Mouse (Mus musculus) kidney, adult 2 months (tissue): ENCODE measurements around the gene Gmds. TPM values are rescaled to one million over a fixed set of nuclear protein-coding genes. Genes with fewer than 3 reads are reported as not detected.

ENCODE experiments used
- DNase-seq: peaks from one replicate; pipeline ENCODE4 v3.0.0; 2021
- H3K27ac ChIP-seq: fragments of 200-500 bp; 2 replicates; pipeline ENCODE4 v1.5.1; 2012; ENCODE audit warnings: low read depth, low read length, control low read depth, inconsistent platforms; ENCODE audit not compliant: insufficient read depth
- H3K27me3 ChIP-seq: fragments of 200-500 bp; replicated peaks from 2 replicates; pipeline ENCODE4 v1.6.1; 2012; ENCODE audit warnings: mild to moderate bottlenecking, moderate library complexity, low read length, inconsistent platforms; ENCODE audit not compliant: control insufficient read depth, insufficient read depth
- H3K36me3 ChIP-seq: fragments of 200-500 bp; 2 replicates; pipeline ENCODE4 v1.6.1; 2012; ENCODE audit warnings: mild to moderate bottlenecking, moderate library complexity, low read length, inconsistent platforms; ENCODE audit not compliant: control insufficient read depth, insufficient read depth
- H3K4me1 ChIP-seq: fragments of 200-500 bp; 2 replicates; pipeline ENCODE4 v1.6.1; 2011; ENCODE audit warnings: low read length; ENCODE audit not compliant: control insufficient read depth, insufficient read depth
- H3K4me3 ChIP-seq: fragments of 200-500 bp; 2 replicates; pipeline ENCODE4 v1.5.1; 2011; ENCODE audit warnings: mild to moderate bottlenecking, low read depth, low read length, control low read depth; ENCODE audit not compliant: insufficient read depth
- CTCF ChIP-seq: fragments of 200-500 bp; conservative IDR thresholded peaks from 2 replicates; pipeline ENCODE4 v1.5.1; 2011; ENCODE audit warnings: low read depth, mild to moderate bottlenecking, control low read depth, low read length, moderate library complexity, mixed read lengths; ENCODE audit not compliant: insufficient read depth, insufficient read length
- POLR2A ChIP-seq: fragments of 200-500 bp; IDR thresholded peaks from one replicate; pipeline ENCODE4 v1.6.1; 2011; ENCODE audit warnings: low read depth, low read length, control low read depth
- WGBS: fragments of 180-500 bp; shearing (Covaris S2); methylation state at CpG from one replicate; pipeline ENCODE4 v1.1.7; 2018; 5-methylcytosine and 5-hydroxymethylcytosine counted together
- polyA plus RNA-seq: library from polyadenylated mRNA; depleted of rRNA; stranded (reverse); fragments of >200 nt; gene quantifications from 2 replicates; pipeline ENCODE4 v1.2.3, GENCODE M21; 2012

The Gmds gene
- polyA plus RNA-seq, 1 experiment = 15.7 TPM

DNA sequence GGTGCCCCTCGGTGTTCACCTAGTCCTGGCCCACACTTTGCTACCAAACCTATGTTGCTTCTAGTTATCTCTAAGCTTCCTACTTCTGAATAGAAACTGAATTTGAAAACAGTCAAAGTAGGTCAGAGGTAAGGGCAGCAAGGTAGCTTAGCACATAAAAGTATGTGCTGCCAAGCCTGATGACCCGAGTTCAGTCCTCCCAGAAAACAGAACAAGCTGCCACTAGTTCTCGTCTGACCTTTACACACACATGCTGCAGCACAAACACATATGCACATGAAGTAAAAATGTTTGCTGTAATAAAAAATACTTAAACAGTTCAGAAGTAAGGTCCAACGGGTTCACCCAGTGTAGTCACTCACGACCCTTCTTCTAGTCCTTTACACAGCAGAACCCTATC, 106.6 kb downstream of the Gmds start:
- TF ChIP-seq POLR2A = no peak
- TF ChIP-seq CTCF = no peak
- Histone ChIP-seq H3K4me1 (no peaks in the 10 kb centered on the region), H3K4me3 (no peak overlapping the region), H3K27me3 (no peaks in the 10 kb centered on the region), H3K27ac (no peak overlapping the region), H3K36me3 (no peaks in the 10 kb centered on the region)
- DNase-seq = no peak
- WGBS = 84% methylated on average over 5 of the region's 5 CpGs

DNA sequence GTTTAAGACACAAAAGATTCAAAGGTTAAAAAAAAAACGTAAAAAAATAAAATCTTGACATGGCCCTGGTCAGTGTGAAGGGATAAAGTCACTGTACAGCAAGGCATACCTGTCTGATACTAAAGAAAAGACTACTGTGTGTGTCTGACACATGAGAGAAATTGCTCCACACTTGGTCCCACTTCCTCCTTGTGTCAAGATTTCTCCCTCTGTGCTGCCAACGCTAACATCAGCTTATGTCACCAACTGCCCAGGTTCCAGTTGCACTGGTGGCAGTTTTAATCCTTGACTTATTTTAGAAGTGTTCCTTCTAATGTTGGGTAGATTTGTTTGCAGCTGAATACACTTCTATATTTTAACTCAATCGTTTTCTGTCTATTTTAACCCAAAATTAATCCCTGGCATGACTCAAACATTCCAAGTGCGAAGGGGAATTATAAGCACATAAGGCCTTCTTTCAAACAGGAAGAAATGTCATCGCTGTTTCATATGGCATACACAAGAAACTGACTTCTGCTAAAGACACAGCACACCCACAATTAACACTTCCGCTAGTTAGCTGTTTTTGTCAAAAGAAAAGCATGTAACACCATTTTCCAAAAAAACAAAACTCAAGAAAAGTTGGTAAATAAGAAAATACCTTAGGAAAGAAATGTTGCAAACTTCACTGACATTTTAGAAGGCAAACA, 110.5 kb downstream of the Gmds start:
- no peak for DNase-seq
- no peak for TF ChIP-seq POLR2A
- Histone ChIP-seq H3K4me3 (no peak overlapping the region), H3K27me3 (no peaks in the 10 kb centered on the region), H3K27ac (no peak overlapping the region), H3K36me3 (no peaks in the 10 kb centered on the region), H3K4me1 (no peaks in the 10 kb centered on the region)
- WGBS = 83% methylated on average over 6 of the region's 6 CpGs

DNA sequence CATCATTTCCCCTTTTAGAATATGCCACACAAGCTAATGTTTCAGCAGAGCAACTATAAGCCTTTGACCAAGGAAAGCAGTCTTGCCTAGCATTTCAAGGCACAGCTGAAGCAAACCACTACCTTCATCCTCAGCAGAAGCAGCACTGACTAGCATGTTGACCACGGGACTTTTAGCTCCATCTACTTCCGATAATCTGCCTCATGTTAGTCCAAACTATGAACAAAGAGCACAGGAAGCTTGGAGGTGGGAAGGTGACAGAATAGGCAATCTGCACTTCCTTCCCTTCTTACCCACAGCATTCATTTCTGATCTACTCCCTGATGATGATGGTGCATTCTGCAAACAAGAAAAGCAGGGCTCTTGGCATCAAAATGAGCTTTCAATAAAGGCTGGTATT, 120.9 kb downstream of the Gmds start:
- no peaks in the 10 kb centered on the region for H3K4me1 ChIP-seq
- TF ChIP-seq CTCF = no peak
- no peak for TF ChIP-seq POLR2A
- H3K27ac ChIP-seq = no peak overlapping the region
- DNase-seq = no peak
- WGBS = 64% methylated on average over 2 of the region's 2 CpGs
- H3K36me3 ChIP-seq = no peaks in the 10 kb centered on the region
- H3K27me3 ChIP-seq = no peaks in the 10 kb centered on the region
- H3K4me3 ChIP-seq = no peak overlapping the region

DNA sequence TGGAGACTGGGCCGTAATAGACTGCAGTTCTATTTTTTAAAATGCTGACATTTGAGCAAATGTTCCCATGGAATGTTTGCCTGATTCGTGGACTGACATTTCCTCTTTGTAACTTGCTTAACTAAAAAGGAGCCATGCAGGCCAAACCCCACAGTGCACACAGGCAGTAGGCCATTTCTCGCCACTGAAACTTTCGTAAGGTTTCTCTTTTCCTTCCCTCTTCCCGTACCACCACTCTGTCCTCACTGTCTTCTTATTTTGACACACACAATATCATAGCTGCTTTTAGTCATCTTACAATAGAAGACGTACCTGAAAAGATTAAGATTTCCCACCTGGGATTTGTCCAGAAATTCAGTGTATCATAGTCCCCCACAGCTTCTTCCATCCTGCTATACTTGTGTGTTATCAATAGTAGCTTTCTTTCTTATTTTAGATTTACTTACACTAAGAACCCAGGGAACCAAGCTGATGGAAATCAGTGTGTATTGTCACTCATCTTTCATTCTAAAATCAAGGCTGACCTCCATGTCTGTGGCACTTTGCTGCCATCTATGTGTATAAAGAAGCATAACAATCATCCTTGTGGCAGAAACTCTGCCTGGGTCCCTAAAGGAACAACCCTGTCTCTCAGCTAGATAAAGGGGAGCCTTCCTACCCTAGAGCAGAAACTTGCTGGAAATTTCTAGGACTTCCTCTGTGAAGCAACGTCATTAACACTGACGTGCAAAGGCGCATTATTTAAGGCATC, 124.7 kb downstream of the Gmds start:
- DNase-seq = peak; percentile 50
- 49% methylated on average over 9 of the region's 9 CpGs for WGBS

DNA sequence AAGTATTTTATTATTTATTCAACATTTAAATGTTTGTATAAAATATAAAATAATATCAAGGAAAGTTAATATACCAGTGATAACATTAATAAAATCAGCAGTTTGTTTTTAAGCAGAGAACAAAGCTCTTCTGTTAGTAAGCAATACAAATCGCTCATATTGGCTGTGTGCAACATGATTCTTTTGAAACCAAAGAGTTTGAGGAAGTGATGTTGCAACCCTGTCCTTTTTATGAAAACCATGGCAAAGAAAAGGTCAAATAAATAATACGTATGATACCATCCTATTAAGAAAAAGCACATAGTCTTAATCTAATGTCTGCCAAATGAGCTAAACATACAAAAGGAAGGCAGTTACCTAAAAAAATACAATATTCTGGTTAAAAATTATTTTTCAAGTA, 126.4 kb downstream of the Gmds start:
- H3K36me3 ChIP-seq = no peaks in the 10 kb centered on the region
- no peaks in the 10 kb centered on the region for H3K27me3 ChIP-seq
- no peak overlapping the region for H3K27ac ChIP-seq
- DNase-seq = no peak
- H3K4me1 ChIP-seq = no peaks in the 10 kb centered on the region
- no peak overlapping the region for H3K4me3 ChIP-seq
- WGBS = 86% methylated on average over 2 of the region's 2 CpGs
- TF ChIP-seq CTCF (no peak), POLR2A (no peak)

More for the DNA sequence above, 124.7 kb downstream of the Gmds start:
- Histone ChIP-seq H3K27ac (no peak overlapping the region), H3K36me3 (no peaks in the 10 kb centered on the region), H3K4me3 (no peak overlapping the region), H3K4me1 (no peaks in the 10 kb centered on the region), H3K27me3 (no peaks in the 10 kb centered on the region)
- TF ChIP-seq POLR2A (no peak), CTCF (peak; percentile 40; the same call in 1 of the 2 replicates)

DNA sequence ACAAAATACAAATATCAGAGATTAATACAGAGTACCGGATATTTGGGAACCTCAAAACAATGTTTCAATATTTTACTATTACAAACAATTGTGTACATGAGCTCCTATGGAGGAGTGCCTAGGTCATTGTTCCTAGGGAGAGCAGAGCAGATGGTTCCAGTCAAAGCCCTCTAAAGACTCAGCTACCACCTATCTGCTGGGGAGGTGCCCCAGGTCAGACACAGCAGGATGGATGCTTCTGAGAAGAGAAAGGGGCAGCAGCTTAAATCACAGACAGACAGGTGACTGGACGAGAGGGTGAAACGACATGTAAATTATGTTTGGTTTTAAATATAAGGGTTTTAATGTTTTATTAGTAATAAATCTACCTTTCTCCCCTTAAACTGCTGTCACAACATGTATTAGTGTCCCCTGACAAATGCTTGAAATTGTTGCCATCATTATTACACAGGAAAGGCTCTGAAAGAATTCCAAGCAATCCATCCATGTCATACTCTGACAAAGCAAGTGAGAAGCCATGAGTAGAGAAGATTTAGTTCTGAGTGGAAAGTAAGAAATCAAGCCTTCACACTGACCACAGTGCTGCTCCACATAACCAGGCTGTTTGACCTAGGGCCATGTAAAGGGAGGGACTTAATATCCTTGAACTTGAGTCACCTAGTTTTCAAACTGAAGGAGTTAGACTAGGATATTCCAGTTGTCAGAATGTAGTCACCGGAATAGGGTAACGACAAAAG, 131.2 kb downstream of the Gmds start:
- 75% methylated on average over 5 of the region's 5 CpGs for WGBS
- no peaks in the 10 kb centered on the region for H3K4me1 ChIP-seq
- DNase-seq = no peak

DNA sequence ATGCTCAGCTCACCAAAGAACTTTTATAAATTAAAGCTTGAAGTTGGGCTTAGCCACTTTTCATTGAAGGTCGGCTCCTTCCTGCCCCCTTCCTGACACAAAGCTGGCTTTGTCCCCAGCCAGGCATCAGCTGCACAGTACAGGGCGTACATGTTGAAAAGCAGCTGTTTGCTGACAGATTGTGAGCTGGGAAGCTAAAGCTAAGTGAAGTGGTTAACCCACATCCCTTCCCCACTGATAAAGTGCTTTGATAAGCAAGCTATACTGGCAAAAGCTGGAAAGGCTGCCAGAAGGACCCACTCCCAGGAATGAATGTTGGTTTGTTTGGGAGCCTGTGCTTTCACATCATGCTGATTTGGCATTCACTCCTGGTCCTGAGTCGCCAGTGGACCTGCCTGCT, 158.6 kb downstream of the Gmds start:
- no peak overlapping the region for H3K4me3 ChIP-seq
- no peaks in the 10 kb centered on the region for H3K4me1 ChIP-seq
- 42% methylated on average over 3 of the region's 3 CpGs for WGBS
- no peak for TF ChIP-seq CTCF
- no peak for TF ChIP-seq POLR2A
- no peaks in the 10 kb centered on the region for H3K27me3 ChIP-seq
- no peak overlapping the region for H3K27ac ChIP-seq
- DNase-seq = peak; percentile 5
- H3K36me3 ChIP-seq = no peaks in the 10 kb centered on the region

More for the DNA sequence above, 131.2 kb downstream of the Gmds start:
- Histone ChIP-seq H3K27ac (no peak overlapping the region), H3K27me3 (no peaks in the 10 kb centered on the region), H3K36me3 (no peaks in the 10 kb centered on the region), H3K4me3 (no peak overlapping the region)
- no peak for TF ChIP-seq POLR2A
- no peak for TF ChIP-seq CTCF
